Mouse (Mus musculus) midbrain, embryonic 15.5 days (tissue): ENCODE measurements around the gene Noct. TPM values are rescaled to one million over a fixed set of nuclear protein-coding genes. Genes with fewer than 3 reads are reported as not detected.
A peak's percentile ranks its signal among the peaks of the same experiment; 100 is the strongest.

Experiments used
- ATAC-seq: fragments of 200-750 bp; cut with Nextera tagmentation; replicated peaks from 2 replicates; pipeline ENCODE4 v1.8.0; 2017; ENCODE audit warnings: moderate TSS enrichment
- H3K27ac ChIP-seq: fragments of 300-500 bp; sonication (generic); 2 replicates; pipeline ENCODE4 v1.5.1; 2015; ENCODE audit warnings: mild to moderate bottlenecking, inconsistent platforms
- H3K27me3 ChIP-seq: fragments of 300-500 bp; sonication (generic); replicated peaks from 2 replicates; pipeline ENCODE4 v1.6.1; 2015; ENCODE audit warnings: inconsistent platforms
- H3K36me3 ChIP-seq: fragments of 300-500 bp; sonication (generic); replicated peaks from 2 replicates; pipeline ENCODE4 v1.6.1; 2015; ENCODE audit warnings: inconsistent platforms
- H3K4me1 ChIP-seq: fragments of 300-500 bp; sonication (generic); 2 replicates; pipeline ENCODE4 v1.6.1; 2015; ENCODE audit warnings: inconsistent platforms
- H3K4me2 ChIP-seq: fragments of 300-500 bp; sonication (generic); 2 replicates; pipeline ENCODE4 v1.6.1; 2015; ENCODE audit warnings: inconsistent platforms, mild to moderate bottlenecking, moderate library complexity
- H3K4me3 ChIP-seq: fragments of 300-500 bp; sonication (generic); 2 replicates; pipeline ENCODE4 v1.5.1; 2015; ENCODE audit warnings: mild to moderate bottlenecking, inconsistent platforms
- H3K9ac ChIP-seq: fragments of 300-500 bp; sonication (generic); 2 replicates; pipeline ENCODE4 v1.6.1; 2015; ENCODE audit warnings: mild to moderate bottlenecking, inconsistent platforms
- H3K9me3 ChIP-seq: fragments of 300-500 bp; sonication (generic); 2 replicates; pipeline ENCODE4 v1.6.1; 2016; ENCODE audit warnings: inconsistent platforms
- WGBS: fragments of 180-500 bp; shearing (Covaris S2); methylation state at CpG from one replicate; pipeline ENCODE4 v1.1.7; 2015; ENCODE audit warnings: mixed read lengths; 5-methylcytosine and 5-hydroxymethylcytosine counted together
- polyA plus RNA-seq: library from polyadenylated mRNA; unstranded; fragments of >200 nt; fragmentation: Nextera tagmentation; extraction: Ambion mirVana; gene quantifications from 2 replicates; pipeline ENCODE4 v1.2.1, GENCODE M21; 2015

Noct gene
- polyA plus RNA-seq, 1 experiment from 2014 or later: 31.7 TPM

DNA sequence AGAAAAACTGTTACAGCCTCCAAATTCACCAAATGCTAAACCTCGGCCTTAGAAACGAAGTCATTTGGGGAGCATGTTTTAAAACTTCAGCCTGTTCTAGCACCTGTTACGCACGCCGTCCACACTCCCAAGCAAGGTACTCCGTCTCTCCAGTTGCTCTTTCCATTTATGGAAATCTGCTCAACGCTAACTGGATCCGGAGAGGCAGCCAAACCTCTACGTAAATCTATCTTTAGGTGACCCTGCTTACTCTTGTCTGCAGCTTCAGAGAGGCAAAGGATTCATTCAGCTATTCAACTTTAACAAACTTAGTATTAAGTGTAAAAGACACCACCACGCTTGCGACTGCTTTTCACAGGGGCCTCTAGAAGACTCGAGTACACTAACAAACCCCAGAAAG is 44.2 kb downstream of the Noct start:
- Histone ChIP-seq H3K9ac (no peak overlapping the region), H3K27me3 (no peaks in the 10 kb centered on the region), H3K27ac (no peak overlapping the region), H3K36me3 (peaks cover 11% of the 10 kb centered on the region), H3K9me3 (no peaks in the 10 kb centered on the region), H3K4me2 (no peak overlapping the region), H3K4me3 (no peak overlapping the region), H3K4me1 (no peaks in the 10 kb centered on the region)
- 88% methylated on average over 12 of the region's 12 CpGs for WGBS
- ATAC-seq: no peak

DNA sequence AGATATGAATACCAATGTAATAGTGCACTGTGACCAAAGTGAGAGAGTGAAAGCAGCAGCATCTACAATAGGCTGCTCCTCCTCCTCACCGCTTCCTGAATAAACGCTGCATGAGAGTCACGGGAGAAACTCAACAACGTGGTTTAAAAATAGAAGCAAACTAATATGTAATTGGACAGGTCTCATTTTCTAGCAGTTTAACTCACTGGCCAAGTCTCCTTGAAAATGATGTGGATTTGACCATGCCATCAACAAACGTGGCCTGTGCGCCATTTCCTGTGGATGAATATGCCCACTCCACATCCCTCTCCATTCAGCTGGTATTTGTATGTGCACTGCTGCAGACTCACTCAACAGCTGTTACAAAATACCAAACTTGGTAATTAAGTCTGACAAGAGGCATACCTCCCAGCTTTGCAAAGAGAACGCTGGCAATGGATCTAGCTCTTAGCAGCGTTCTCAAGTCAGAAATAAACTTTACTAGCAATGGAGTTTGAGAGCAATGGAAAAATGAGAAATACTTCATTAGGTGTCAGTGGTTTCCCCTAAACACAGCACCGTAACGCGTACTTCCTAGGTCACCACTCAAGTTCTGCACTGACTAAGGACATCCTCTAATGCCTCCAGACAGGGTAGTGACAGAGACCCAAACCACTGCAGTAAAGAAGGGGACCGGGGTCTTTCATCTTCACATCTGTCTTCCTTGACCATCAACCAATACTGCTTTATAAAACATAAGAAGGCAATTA is 46.0 kb downstream of the Noct start:
- Histone ChIP-seq H3K4me3 (no peak overlapping the region), H3K4me2 (no peak overlapping the region), H3K9me3 (no peaks in the 10 kb centered on the region), H3K27ac (no peak overlapping the region), H3K4me1 (peaks cover 4% of the 10 kb centered on the region), H3K36me3 (no peaks in the 10 kb centered on the region; the same call in 1 of the 2 replicates), H3K9ac (no peak overlapping the region), H3K27me3 (no peaks in the 10 kb centered on the region)
- no peak for ATAC-seq
- 88% methylated on average over 12 of the region's 12 CpGs for WGBS

DNA sequence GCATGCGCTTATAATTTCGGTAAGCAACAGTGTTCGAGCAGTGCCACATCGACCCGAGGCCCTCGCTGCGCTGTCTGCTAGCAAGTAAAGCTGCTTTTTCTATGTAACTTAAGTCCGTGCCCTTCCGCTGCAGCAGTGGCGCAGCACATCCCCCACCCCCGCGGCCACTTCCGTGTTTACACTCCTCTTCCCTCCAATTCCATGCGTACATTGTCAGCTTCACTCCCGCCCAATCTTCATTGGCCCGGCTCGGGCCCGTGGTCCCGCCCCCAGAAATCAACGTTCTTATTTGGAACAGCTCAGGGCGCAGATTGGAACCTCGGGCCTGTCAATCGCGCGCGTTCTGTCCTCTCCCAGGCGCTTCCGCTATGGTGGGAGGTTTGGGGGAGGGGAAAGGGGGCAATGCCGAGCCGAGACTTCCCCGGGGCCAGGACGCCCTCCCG is 51.7 kb downstream of the Noct start:
- Histone ChIP-seq H3K9ac (peak overlapping the region; percentile 68), H3K4me3 (peak overlapping the region; percentile 88), H3K4me2 (peak overlapping the region; percentile 83), H3K27me3 (no peaks in the 10 kb centered on the region), H3K36me3 (no peaks in the 10 kb centered on the region), H3K27ac (peak overlapping the region; percentile 92), H3K9me3 (no peaks in the 10 kb centered on the region), H3K4me1 (peaks cover 18% of the 10 kb centered on the region)
- peak; percentile 99 for ATAC-seq
- WGBS: under 1% methylated on average over 33 of the region's 33 CpGs

DNA sequence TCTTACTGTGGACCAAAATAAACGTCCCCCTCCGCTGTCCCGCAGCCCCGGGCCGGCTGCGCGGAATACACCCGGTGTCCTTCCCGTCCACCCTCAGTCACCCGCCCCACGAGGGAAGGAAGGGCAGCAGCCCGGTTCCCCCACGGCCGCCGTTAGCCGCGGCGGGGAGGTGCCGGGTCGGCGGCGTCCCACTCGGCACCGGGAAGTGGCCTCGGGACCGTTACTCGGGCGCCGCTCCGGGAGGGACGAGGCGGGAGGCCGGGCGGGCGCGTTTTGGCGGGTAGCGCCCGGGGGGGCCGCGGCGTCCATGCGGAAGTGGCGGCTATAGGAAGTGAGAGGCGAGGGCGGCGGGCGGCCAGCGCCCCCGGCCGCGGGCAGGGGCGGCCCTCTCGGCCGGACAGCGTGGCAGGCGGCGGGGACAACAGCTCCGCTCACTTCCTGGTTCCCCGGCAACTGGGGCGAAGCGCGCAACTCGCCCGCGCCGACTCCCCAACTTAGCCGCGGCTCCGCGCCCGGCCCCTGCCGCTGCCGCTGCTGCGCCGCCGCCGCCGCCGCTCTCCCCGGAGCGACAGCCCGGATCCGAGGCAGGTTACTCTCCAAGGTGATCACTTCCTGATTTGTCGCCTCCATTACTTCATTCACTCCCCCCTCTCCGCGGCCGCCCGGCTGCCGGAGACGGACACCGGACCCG is 52.3 kb downstream of the Noct start:
- Histone ChIP-seq H3K27me3 (no peaks in the 10 kb centered on the region), H3K27ac (peak overlapping the region; percentile 92), H3K36me3 (no peaks in the 10 kb centered on the region), H3K4me2 (peak overlapping the region; percentile 83), H3K4me1 (peaks cover 18% of the 10 kb centered on the region), H3K9ac (peak overlapping the region; percentile 68), H3K9me3 (no peaks in the 10 kb centered on the region), H3K4me3 (peak overlapping the region; percentile 88)
- WGBS: under 1% methylated on average over 92 of the region's 93 CpGs
- peak; percentile 58 for ATAC-seq

DNA sequence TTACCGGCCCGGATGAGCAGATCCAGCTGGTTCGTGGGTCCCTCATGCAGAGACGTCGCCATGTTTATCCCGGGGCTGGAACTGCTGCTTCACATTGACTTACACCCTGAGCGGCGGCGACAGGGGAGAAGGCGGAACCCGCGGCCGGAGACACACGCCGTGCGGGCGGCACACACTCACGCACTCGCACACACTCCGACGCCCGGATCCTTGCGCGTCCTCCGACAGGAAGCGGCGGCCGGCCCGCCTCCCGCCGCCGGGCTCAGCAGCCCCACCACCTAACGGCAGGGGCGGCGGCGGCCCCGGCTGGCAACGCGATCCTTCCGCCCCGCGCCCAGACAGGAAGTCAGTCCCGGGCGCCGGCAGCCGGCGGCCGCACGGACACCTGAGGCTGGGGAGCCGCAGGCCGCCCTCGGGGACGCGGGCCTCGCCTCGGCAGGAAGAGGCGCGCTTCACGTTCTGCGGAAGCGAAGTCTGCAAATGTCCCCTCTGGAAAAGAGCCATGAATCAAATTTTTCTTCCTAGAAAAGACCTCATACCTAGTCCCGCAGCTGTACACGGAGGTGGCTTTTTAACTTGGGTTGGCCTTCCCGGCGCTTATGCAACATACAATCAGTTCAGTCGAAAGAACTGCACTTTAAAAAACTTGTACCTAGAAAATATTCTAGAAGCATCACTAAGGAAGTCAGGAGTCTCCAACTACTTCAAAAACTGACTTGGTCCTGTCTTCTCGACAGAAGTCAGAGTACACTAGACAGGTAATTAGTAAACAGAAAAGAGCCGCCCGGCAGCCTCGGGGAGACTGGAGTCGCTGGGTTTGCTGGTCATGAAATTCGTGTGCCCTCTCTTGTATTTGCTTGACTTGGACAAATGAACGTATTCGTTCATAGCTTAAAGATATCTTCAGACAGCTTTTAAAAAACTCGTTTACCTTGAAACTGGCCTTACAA is 53.2 kb downstream of the Noct start:
- Histone ChIP-seq H3K27ac (peak overlapping the region; percentile 92), H3K9ac (peak overlapping the region; percentile 68), H3K4me1 (peaks cover 18% of the 10 kb centered on the region), H3K27me3 (no peaks in the 10 kb centered on the region), H3K4me3 (peak overlapping the region; percentile 88), H3K4me2 (peak overlapping the region; percentile 83), H3K9me3 (no peaks in the 10 kb centered on the region), H3K36me3 (no peaks in the 10 kb centered on the region)
- ATAC-seq: peak; percentile 59
- WGBS: under 1% methylated on average over 75 of the region's 75 CpGs

DNA sequence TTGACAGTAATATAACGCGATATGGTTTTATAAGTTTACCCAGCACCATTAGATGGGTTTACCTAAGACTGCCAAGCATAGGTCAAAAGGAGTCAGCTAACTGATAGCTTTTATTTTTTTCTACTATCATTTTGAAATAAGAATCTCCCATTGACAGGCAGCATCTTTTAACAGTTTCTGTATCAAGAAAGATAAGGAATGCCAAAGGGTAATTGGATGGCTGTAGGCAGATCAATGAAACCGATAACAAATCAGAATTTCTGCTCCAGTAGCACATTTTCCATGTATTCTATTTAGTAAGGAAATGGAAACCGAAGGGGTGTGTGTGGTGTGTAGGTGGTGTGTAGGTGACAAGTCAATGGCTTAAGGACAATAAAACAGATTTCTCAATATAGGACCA is 54.2 kb downstream of the Noct start:
- Histone ChIP-seq H3K4me1 (peaks cover 18% of the 10 kb centered on the region), H3K4me2 (no peak overlapping the region), H3K36me3 (no peaks in the 10 kb centered on the region), H3K27me3 (no peaks in the 10 kb centered on the region), H3K9me3 (no peaks in the 10 kb centered on the region), H3K9ac (no peak overlapping the region), H3K4me3 (no peak overlapping the region), H3K27ac (no peak overlapping the region)
- WGBS: 71% methylated on average over 4 of the region's 4 CpGs
- no peak for ATAC-seq

DNA sequence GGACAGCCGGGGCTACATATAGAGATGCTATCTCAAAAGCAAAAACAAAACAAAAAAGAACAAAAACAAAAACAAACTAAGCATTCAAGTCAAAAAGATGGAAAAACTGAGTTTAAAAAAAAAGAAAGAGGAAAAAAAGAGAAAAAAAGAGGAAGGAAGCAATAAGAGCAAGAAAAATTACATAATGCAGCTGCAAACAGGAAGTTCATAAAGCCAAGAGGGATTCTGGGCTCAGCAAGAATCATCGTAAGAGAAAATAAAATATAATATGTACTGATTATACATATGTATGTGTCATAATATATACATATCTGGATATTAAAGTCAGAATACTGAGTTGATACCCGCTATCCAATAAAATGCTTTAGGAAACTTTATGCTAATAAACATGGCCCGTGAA is 57.5 kb downstream of the Noct start:
- Histone ChIP-seq H3K4me1 (peaks cover 9% of the 10 kb centered on the region), H3K27ac (no peak overlapping the region), H3K9ac (no peak overlapping the region), H3K4me3 (no peak overlapping the region), H3K4me2 (no peak overlapping the region), H3K27me3 (no peaks in the 10 kb centered on the region), H3K9me3 (no peaks in the 10 kb centered on the region), H3K36me3 (no peaks in the 10 kb centered on the region)
- 95% methylated on average over 4 of the region's 4 CpGs for WGBS
- ATAC-seq: no peak

DNA sequence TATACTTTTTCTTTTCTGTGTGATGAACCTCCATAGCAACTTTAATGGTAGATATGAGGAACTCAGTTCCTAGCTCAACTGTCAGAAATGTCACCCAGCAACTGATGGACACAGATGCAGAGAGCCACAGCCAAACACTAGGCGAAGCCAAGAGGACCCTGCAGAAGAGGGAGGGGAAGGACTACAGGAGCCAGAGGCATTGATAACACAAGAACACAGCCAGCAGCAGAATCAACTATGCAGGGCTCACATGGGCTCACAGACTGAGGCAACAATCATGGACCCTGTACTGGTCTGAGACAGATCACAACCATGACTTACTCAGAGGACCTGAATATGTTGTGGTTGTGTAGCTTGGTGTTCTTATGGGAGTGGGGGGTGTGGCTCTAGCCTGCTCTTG is 60.1 kb downstream of the Noct start:
- 91% methylated on average over 1 of the region's 1 CpGs for WGBS
- no peaks in the 10 kb centered on the region for H3K27me3 ChIP-seq
- H3K9ac ChIP-seq: no peak overlapping the region
- no peak overlapping the region for H3K4me3 ChIP-seq
- H3K36me3 ChIP-seq: no peaks in the 10 kb centered on the region
- no peak for ATAC-seq
- H3K4me2 ChIP-seq: no peak overlapping the region
- no peaks in the 10 kb centered on the region for H3K9me3 ChIP-seq
- H3K27ac ChIP-seq: no peak overlapping the region
- peaks cover 2% of the 10 kb centered on the region; the same call in 1 of the 2 replicates for H3K4me1 ChIP-seq

DNA sequence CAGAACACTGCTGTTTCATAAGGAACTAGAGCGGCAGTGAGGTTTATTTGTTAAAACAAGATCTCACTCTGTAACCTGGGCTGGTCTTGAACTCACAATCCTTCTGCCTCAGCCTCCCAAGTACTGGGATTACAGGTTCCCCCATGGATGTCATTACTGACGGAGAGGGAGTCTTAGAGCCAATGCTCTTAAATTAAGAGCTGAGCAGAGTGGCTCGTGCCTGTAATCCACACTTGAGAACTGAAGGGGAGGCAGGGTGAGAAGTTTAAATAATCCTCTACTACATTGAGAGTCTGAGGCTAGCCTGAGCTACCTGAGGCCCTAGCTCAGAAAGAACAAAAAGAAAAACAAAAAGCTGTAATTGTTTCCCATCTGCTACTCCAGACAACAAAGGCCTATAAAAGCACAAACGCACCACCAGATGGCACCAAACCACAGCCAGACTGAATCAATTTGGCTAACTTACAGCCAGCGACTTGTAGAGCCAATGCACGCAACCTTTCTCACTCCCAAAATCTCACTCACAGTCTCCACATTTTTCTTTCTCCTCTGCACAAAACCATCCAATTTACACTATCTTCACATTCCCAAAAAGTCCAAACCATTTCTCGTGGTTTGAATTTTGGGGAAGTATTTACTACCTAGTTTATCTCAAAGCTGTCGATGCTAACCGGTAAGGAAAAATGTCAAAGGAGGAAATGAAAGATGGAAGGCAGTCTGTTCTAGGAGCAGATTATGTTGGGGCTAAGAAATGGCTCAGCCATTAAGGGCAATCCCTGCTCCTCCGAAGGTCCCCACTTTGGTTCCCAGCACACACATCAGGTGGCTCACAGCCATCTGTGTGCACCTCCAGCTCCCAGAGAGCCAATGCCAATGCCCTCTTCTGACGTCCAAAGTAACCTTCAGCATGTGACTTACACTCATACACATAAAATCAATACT is 64.9 kb downstream of the Noct start:
- Histone ChIP-seq H3K36me3 (no peaks in the 10 kb centered on the region), H3K9me3 (no peaks in the 10 kb centered on the region), H3K4me2 (no peak overlapping the region), H3K4me1 (peaks cover 4% of the 10 kb centered on the region; the same call in 1 of the 2 replicates), H3K4me3 (no peak overlapping the region), H3K27ac (no peak overlapping the region), H3K27me3 (no peaks in the 10 kb centered on the region), H3K9ac (no peak overlapping the region)
- ATAC-seq: peak; percentile 83
- 55% methylated on average over 11 of the region's 11 CpGs for WGBS

DNA sequence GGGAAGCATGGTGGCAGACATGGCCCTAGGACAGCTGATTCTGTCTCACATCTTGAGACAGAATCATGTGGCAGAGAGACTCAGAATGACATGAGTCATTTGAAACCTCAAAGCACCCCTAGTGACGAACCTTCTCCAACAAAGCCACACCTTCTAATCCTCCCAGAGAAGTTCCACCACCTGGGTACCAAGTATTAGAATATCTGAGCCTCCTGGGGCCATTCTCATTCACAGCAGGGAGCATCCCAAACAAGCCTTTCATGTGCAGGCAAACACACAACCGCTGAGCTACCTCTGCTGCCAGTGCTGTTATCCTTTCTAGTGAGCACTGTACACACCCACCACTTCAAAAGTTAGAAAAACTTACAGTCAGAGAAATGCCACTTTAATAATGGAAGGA is 70.0 kb downstream of the Noct start:
- ATAC-seq: no peak
- WGBS: 27% methylated on average over 2 of the region's 2 CpGs
- H3K27me3 ChIP-seq: no peaks in the 10 kb centered on the region

DNA sequence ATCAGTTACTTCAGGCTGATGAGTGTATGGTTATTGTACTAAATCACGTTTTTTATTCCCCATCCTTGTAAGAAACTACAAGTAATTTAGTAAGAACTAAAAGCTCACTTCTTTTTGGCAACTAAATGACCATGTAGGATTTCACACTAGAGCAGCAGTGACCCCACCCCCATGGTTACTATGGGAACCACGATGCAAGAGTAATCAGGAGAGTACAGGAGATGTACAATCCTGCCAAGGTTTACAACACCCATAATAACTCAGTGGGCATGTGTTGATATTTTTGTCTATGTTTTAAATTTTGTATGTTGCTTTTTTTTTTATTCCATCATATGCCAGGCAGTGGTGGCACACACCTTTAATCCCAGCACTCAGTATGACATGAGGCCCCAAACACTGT is 71.0 kb downstream of the Noct start:
- Histone ChIP-seq H3K9ac (no peak overlapping the region), H3K27me3 (no peaks in the 10 kb centered on the region), H3K4me1 (no peaks in the 10 kb centered on the region), H3K4me2 (no peak overlapping the region), H3K27ac (no peak overlapping the region), H3K36me3 (no peaks in the 10 kb centered on the region), H3K9me3 (no peaks in the 10 kb centered on the region), H3K4me3 (no peak overlapping the region)
- ATAC-seq: no peak
- WGBS: 59% methylated on average over 2 of the region's 2 CpGs

More for the DNA sequence above, 70.0 kb downstream of the Noct start:
- Histone ChIP-seq H3K9ac (no peak overlapping the region), H3K9me3 (no peaks in the 10 kb centered on the region), H3K36me3 (no peaks in the 10 kb centered on the region), H3K4me1 (peaks cover 3% of the 10 kb centered on the region; the same call in 1 of the 2 replicates), H3K4me2 (no peak overlapping the region), H3K4me3 (no peak overlapping the region), H3K27ac (no peak overlapping the region)
